Mouse (Mus musculus) ES-Bruce4 (cell line): ENCODE results near the gene Uba5. TPM values are rescaled to one million over a fixed set of nuclear protein-coding genes. Genes with fewer than 3 reads are reported as not detected.
A peak's percentile ranks its signal among the peaks of the same experiment; 100 is the strongest.

Experiments used
- H3K27ac ChIP-seq: 2 replicates; pipeline ENCODE4 v1.5.1; 2012; ENCODE audit warnings: low read length, inconsistent platforms; ENCODE audit not compliant: insufficient read depth
- H3K27me3 ChIP-seq: 2 replicates; pipeline ENCODE4 v1.6.1; 2012; ENCODE audit warnings: mild to moderate bottlenecking, low read length, inconsistent platforms; ENCODE audit not compliant: control insufficient read depth, poor library complexity, insufficient read depth, severe bottlenecking
- H3K36me3 ChIP-seq: 2 replicates; pipeline ENCODE4 v1.6.1; 2012; ENCODE audit warnings: inconsistent platforms, mild to moderate bottlenecking, low read length, moderate library complexity; ENCODE audit not compliant: control insufficient read depth, poor library complexity, insufficient read depth, severe bottlenecking
- H3K4me1 ChIP-seq: one replicate; pipeline ENCODE4 v1.8.1; 2011; ENCODE audit warnings: low read length; ENCODE audit not compliant: control insufficient read depth, insufficient read depth
- H3K4me3 ChIP-seq: 2 replicates; pipeline ENCODE4 v1.5.1; 2011; ENCODE audit warnings: low read depth, mild to moderate bottlenecking, low read length
- H3K9ac ChIP-seq: 2 replicates; pipeline ENCODE4 v1.6.1; 2012; ENCODE audit warnings: low read depth, mild to moderate bottlenecking, inconsistent platforms; ENCODE audit not compliant: poor library complexity, severe bottlenecking
- H3K9me3 ChIP-seq: replicated peaks from 2 replicates; pipeline ENCODE4 v1.6.1; 2012; ENCODE audit warnings: mild to moderate bottlenecking, low read length, inconsistent platforms; ENCODE audit not compliant: control insufficient read depth, poor library complexity, insufficient read depth, severe bottlenecking
- CTCF ChIP-seq: IDR thresholded peaks from one replicate; pipeline ENCODE4 v1.8.1; 2011; ENCODE audit warnings: low read depth, low read length
- EP300 ChIP-seq: IDR thresholded peaks from 2 replicates; pipeline ENCODE4 v1.6.1; 2011; ENCODE audit warnings: low read depth, low read length; ENCODE audit not compliant: insufficient read depth
- POLR2A ChIP-seq: IDR thresholded peaks from one replicate; pipeline ENCODE4 v1.8.1; 2011; ENCODE audit warnings: low read length; ENCODE audit not compliant: insufficient read depth
- polyA plus RNA-seq: library from polyadenylated mRNA; stranded (reverse); fragments of >200 nt; gene quantifications from 2 replicates; pipeline ENCODE4 v1.2.4, GENCODE M21; 2011; ENCODE audit warnings: low read depth; ENCODE audit not compliant: missing spikeins, insufficient read depth, insufficient read length

The Uba5 gene
- polyA plus RNA-seq, result 29.0 and 30.4 TPM in 2 replicates

DNA sequence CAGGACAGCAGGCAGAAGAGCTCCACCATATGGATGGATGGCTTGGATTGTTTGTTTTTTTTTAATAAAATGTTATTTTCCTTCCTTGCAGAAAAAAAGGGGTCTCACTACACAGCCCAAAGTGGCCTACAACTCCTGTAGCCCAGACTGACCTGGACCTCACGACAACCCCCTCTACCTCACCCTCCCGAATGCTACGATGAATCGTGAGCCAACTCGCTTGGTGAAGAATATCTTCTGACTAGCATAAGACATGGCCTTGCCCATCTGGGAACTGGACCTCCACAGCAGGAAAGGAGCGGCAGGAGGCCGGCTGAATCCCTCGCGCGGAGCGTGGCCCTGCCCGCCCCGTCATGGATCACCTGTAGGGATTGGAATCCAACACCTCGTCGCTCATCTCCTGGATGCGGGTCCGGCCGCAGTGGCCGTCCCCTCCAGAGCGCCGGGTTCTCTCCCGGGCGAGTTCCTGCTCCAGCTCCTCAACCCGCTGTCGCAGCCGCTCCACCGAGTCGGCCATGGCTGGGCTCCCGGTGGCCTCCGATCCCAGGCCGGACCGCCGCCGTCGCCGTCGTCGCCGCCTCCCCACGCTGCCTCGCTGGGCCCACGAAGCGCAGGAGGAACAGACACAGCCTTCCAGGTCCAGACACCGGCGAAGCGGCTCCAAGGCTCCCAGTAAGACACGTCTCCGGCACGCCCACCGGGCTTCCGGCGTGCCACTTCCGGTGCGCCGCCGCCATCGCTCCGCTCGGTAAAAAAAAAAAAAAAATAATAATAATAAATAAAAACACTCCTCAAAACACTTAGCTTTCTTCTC, at the start of gene Uba5:
TSS of gene Uba5 (minus strand) at position 705 of the 814 bp plus-strand sequence.
- Histone ChIP-seq H3K4me3 (peak within 1 kb of the TSS; percentile 100), H3K27me3 (no peaks in the 10 kb centered on the region), H3K9me3 (no peaks in the 10 kb centered on the region), H3K27ac (peak within 1 kb of the TSS; percentile 24; the same call in 1 of the 2 replicates), H3K9ac (peak within 1 kb of the TSS; percentile 85), H3K36me3 (peaks cover 4% of the 10 kb centered on the region), H3K4me1 (no peaks in the 10 kb centered on the region)
- TF ChIP-seq CTCF (no peak), POLR2A (no peak), EP300 (no peak)

DNA sequence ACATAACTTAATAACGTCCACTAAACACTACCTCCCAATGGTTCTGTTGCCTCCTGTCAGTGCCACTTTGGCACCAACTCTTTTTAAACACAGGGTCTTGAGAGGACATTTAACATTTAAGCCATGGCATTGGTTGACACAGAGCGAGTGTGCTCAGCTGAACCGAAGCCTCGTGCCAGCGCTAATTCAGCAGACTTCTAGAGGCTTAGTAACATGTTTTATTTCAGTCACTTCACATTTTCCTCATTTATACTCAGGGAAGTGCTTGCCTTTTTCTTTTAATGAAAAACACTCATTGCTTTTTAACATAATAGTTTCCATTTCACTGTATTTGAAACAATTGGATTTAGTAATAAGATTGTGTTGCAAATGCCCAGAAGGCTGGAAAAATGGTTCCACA, 46.2 kb upstream of the Uba5 start:
- Histone ChIP-seq H3K27me3 (no peaks in the 10 kb centered on the region), H3K27ac (no peak overlapping the region), H3K4me1 (no peaks in the 10 kb centered on the region), H3K9ac (no peak overlapping the region), H3K36me3 (no peaks in the 10 kb centered on the region), H3K9me3 (peaks cover 9% of the 10 kb centered on the region), H3K4me3 (no peak overlapping the region)
- TF ChIP-seq EP300, result no peak
- TF ChIP-seq POLR2A, result no peak
- no peak for TF ChIP-seq CTCF

DNA sequence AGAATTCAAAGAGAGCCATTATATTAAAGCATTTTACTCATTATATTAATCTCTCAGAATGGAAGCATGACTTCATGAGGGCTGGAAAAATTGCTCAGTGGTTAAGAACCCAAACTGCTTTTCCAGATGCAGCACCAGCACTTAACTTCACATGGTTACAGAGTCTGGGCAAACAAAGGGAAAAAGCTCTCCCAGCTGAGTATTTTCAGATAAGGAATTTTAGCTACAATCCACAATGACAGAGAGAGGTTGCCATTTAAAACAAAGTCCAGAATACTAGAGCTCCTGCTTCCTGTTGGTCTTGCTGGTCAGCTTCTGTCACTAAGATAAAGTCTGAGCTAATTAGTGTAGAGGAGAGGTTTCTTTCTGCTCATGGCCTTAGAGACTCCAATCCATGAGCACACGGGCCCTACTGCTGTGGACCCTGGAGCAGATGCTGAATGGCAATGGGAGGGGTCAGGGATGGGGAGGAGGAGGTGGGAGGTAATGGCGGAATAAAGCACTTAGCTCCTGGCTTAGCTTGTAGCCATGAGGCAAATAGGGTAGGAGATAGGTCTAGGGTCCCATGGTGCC, 45.7 kb upstream of the Uba5 start:
- H3K27me3 ChIP-seq, result no peaks in the 10 kb centered on the region
- no peak overlapping the region for H3K4me3 ChIP-seq
- no peaks in the 10 kb centered on the region for H3K36me3 ChIP-seq
- H3K9ac ChIP-seq, result no peak overlapping the region
- peaks cover 9% of the 10 kb centered on the region for H3K9me3 ChIP-seq
- no peak for TF ChIP-seq EP300
- no peaks in the 10 kb centered on the region for H3K4me1 ChIP-seq
- H3K27ac ChIP-seq, result no peak overlapping the region

GRCm38 (mm10) chr9:104107482-104107881, 44.5 kb upstream of the Uba5 start:
- H3K36me3 ChIP-seq, result no peaks in the 10 kb centered on the region
- H3K4me3 ChIP-seq, result no peak overlapping the region
- H3K27ac ChIP-seq, result no peak overlapping the region
- peaks cover 4% of the 10 kb centered on the region for H3K4me1 ChIP-seq
- TF ChIP-seq CTCF (no peak), POLR2A (no peak), EP300 (no peak)
- H3K9me3 ChIP-seq, result peaks cover 9% of the 10 kb centered on the region
- H3K27me3 ChIP-seq, result no peaks in the 10 kb centered on the region
- H3K9ac ChIP-seq, result no peak overlapping the region

GRCm38 (mm10) chr9:104106930-104107329, 44.0 kb upstream of the Uba5 start:
- H3K27me3 ChIP-seq, result no peaks in the 10 kb centered on the region
- peaks cover 6% of the 10 kb centered on the region for H3K4me1 ChIP-seq
- no peak overlapping the region for H3K9ac ChIP-seq
- peaks cover 9% of the 10 kb centered on the region for H3K9me3 ChIP-seq
- TF ChIP-seq EP300 (no peak), POLR2A (no peak), CTCF (no peak)
- no peak overlapping the region for H3K27ac ChIP-seq
- H3K36me3 ChIP-seq, result no peaks in the 10 kb centered on the region
- H3K4me3 ChIP-seq, result no peak overlapping the region

DNA sequence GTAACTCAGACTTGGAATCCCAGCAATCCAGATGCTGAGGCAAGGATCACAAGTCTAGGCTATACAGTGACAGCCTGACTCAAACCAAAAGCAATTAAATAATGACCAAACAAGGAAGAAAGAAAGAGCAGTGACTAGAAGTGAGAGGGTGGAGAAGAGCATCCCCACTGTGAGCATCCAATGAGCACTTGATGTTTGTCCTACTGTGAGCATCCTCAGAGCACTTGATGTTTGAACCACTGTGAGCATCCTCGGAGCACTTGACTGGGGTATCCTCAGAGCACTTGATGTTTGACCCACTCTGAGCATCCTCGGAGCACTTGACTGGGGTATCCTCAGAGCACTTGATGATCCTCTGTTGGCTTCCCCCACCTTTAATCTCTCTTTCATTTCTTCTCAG, 42.1 kb upstream of the Uba5 start:
- no peaks in the 10 kb centered on the region for H3K36me3 ChIP-seq
- no peak overlapping the region for H3K9ac ChIP-seq
- no peak overlapping the region for H3K27ac ChIP-seq
- H3K27me3 ChIP-seq, result no peaks in the 10 kb centered on the region
- H3K4me1 ChIP-seq, result peaks cover 12% of the 10 kb centered on the region
- H3K9me3 ChIP-seq, result no peaks in the 10 kb centered on the region
- TF ChIP-seq EP300 (no peak), CTCF (no peak), POLR2A (no peak)
- H3K4me3 ChIP-seq, result no peak overlapping the region
